Mouse (Mus musculus): ENCODE results near the gene Olfr1287. TPM values are rescaled to one million over a fixed set of nuclear protein-coding genes. Genes with fewer than 3 reads are reported as not detected.

Gene Olfr1287
- polyA plus RNA-seq (2012; rRNA removed): not detected in 2 replicates

DNA sequence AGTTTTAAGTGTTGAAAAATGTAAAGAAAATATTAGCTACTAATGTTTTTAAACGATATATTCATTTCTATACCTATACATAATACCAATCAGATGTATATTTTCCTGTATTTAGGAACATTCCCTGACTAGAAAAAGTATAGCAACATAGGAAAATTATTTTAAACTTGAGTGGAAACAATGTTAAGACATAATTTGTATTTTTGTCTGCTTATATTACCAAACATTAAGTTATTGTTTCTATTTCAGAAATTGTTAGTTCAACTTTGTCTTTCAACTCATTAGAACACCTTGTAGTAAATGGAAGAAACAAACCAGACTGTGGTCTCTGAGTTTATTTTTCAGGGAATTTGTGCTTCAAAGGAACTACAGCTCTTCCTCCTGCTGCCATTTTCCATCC, at the start of gene Olfr1287:
Olfr1287 (plus strand) TSS at position 301 of the 400 bp plus-strand sequence.

DNA sequence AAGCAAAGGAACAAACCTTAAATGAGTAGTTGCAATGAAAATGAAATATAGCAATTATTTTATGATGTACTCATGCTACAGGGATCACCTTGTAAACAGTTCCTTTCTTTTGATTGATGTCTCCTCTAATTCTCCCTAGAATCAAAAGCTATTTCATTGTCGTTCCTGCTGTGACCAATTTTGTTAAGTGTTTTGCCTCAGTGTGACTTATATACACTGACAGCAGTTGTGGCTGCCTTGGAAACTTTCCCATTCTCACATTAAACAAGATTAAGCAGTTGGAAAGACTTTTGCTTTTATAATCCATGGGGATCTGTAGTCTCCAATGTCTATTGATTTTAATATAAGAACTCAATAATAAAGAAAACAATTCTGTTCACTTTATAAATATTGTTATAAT, 26.0 kb upstream of the Olfr1287 start, which contains the start of gene Olfr1286:
Olfr1286 (minus strand) TSS at position 185 of the 400 bp plus-strand sequence.

DNA sequence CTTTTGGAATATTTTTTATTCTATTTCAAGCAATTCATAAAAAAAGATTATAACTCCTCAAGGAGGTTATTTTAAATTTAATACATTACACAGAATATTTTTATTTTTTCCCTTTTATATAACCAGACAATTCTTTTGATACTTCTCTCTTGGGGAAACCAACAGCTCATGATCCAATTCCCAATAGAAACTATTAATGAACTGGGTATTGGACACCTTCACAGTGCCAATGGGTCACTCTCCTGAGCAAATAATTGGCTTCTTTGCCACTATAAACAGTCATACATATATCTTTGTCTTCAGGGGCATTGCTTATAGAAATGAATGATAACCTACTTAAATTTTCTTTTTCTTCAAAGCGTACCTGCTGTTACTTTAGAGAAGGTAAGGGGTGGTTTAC, 24.9 kb downstream of the Olfr1287 start, which contains the start of gene Olfr1288:
Olfr1288 (plus strand) TSS at position 301 of the 400 bp plus-strand sequence.

DNA sequence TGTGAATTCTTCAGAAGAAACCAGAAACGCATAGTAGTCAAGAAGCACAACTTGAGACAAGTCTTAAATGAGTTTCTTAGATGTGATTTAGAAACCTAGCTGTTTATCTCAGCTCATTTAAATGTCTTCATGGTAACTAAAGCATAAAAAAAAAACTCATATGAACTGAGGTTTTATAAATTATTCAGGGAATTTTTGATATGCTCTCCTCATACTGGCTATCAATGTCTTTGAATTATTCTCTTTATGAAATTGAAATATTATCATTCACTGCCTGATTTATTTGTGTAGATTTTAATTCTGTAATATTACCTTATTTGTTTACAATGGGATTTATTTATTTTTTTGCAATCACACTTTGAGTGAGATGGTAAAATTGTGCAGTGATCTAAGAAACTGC, 31.6 kb downstream of the Olfr1287 start, which contains the start of gene Olfr1289:
Olfr1289 (plus strand) TSS at position 301 of the 400 bp plus-strand sequence.

DNA sequence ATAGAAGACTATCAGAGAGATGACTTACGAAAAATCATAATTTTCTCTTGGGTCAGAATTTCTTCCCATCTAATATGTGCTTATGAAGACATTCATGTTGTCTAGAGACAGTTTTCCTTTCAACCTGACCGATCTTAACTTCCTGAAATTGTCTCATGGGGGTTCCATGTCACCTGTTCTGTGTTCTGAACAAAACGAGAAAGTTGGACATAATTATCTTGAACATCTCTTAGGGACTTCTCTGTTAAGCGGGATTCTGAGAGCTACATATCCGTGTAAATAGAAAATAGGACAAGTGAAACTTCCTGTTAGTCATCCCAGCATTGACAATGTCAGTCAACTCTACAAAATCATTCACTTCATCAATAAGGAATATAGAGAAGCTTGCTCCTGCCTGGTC, 44.8 kb downstream of the Olfr1287 start, which contains the start of gene Olfr1290:
Olfr1290 (minus strand) TSS at position 101 of the 400 bp plus-strand sequence.

DNA sequence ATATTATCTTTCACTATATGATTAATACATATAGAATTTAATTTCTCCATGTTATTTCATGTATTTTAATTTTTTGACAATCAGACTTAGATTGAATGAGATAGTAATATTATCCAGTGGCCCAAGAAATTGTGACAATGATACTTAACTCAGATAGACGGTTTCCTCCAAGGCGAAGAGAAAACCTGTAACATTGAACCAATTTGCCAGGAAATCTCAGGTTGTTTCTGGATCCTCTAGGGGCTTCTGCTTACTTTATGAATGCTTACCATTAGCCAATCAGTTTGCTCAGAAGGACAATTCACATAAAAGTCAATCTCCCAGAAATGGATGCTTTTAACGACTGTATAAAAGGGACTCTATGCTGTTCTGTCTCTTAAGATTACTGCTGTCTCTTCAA, 47.9 kb downstream of the Olfr1287 start, which contains the start of gene Olfr1291-ps1:
Olfr1291-ps1 (plus strand) TSS at position 301 of the 400 bp plus-strand sequence.

Other genes starting within 250 kb of the Olfr1287 start
- gene 4930430A15Rik, start 219.5 kb upstream of the Olfr1287 start, polyA plus RNA-seq (2012; rRNA removed): not detected in 2 replicates
- not detected in 2 replicates for gene Olfr1275, start 213.9 kb upstream of the Olfr1287 start, polyA plus RNA-seq (2012; rRNA removed)
- gene Olfr1276, start 194.6 kb upstream of the Olfr1287 start, polyA plus RNA-seq (2012; rRNA removed): not detected in 2 replicates
- not detected in 2 replicates for gene Olfr1277, start 175.0 kb upstream of the Olfr1287 start, polyA plus RNA-seq (2012; rRNA removed)
- gene Olfr1278, start 159.0 kb upstream of the Olfr1287 start, polyA plus RNA-seq (2012; rRNA removed): not detected in 2 replicates
- not detected in 2 replicates for gene Olfr1279, start 148.5 kb upstream of the Olfr1287 start, polyA plus RNA-seq (2012; rRNA removed)
- not detected in 2 replicates for gene Olfr1280, start 135.1 kb upstream of the Olfr1287 start, polyA plus RNA-seq (2012; rRNA removed)
- gene Olfr1281, start 122.6 kb upstream of the Olfr1287 start, polyA plus RNA-seq (2012; rRNA removed): not detected in 2 replicates
- not detected in 2 replicates for gene Olfr1282, start 113.1 kb upstream of the Olfr1287 start, polyA plus RNA-seq (2012; rRNA removed)
- not detected in 2 replicates for gene Olfr1283, start 82.4 kb upstream of the Olfr1287 start, polyA plus RNA-seq (2012; rRNA removed)
- gene Olfr1284, start 73.6 kb upstream of the Olfr1287 start, polyA plus RNA-seq (2012; rRNA removed): not detected in 2 replicates
- gene Olfr1286, start 26.0 kb upstream of the Olfr1287 start, polyA plus RNA-seq (2012; rRNA removed): not detected in 2 replicates
- not detected in 2 replicates for gene Olfr1288, start 25.0 kb downstream of the Olfr1287 start, polyA plus RNA-seq (2012; rRNA removed)
- gene Olfr1289, start 31.7 kb downstream of the Olfr1287 start, polyA plus RNA-seq (2012; rRNA removed): not detected in 2 replicates
- not detected in 2 replicates for gene Olfr1290, start 44.7 kb downstream of the Olfr1287 start, polyA plus RNA-seq (2012; rRNA removed)
- not detected in 2 replicates for gene Olfr1291-ps1, start 48.0 kb downstream of the Olfr1287 start, polyA plus RNA-seq (2012; rRNA removed)
- gene Olfr1293-ps, start 76.1 kb downstream of the Olfr1287 start, polyA plus RNA-seq (2012; rRNA removed): not detected in 2 replicates
- not detected in 2 replicates for gene Olfr1294, start 91.1 kb downstream of the Olfr1287 start, polyA plus RNA-seq (2012; rRNA removed)
- not detected in 2 replicates for gene Olfr1295, start 120.5 kb downstream of the Olfr1287 start, polyA plus RNA-seq (2012; rRNA removed)
- gene Olfr1297, start 177.4 kb downstream of the Olfr1287 start, polyA plus RNA-seq (2012; rRNA removed): not detected in 2 replicates
- not detected in 2 replicates for gene Olfr1298, start 200.1 kb downstream of the Olfr1287 start, polyA plus RNA-seq (2012; rRNA removed)
- not detected in 2 replicates for gene Olfr1299, start 212.3 kb downstream of the Olfr1287 start, polyA plus RNA-seq (2012; rRNA removed)

Data from central nervous system, embryonic 11.5 days (tissue).